Mouse (Mus musculus) olfactory bulb, adult 2 months (tissue): ENCODE measurements around the gene H3f3b.
"Not testable (repeated sequence)": the region's sequence is repeated elsewhere in the genome, so short reads cannot be mapped to it uniquely, and the experiment has no call there.

ENCODE experiments used
- CTCF ChIP-seq: fragments of 200-500 bp; IDR thresholded peaks from 2 replicates; pipeline ENCODE4 v1.5.1; 2012; ENCODE audit warnings: low read depth, mild to moderate bottlenecking, low read length, moderate library complexity; ENCODE audit not compliant: insufficient read depth
- POLR2A ChIP-seq: fragments of 200-500 bp; IDR thresholded peaks from 2 replicates; pipeline ENCODE4 v1.6.1; 2012; ENCODE audit warnings: mild to moderate bottlenecking, low read depth, low read length, moderate library complexity; ENCODE audit not compliant: insufficient read depth

DNA sequence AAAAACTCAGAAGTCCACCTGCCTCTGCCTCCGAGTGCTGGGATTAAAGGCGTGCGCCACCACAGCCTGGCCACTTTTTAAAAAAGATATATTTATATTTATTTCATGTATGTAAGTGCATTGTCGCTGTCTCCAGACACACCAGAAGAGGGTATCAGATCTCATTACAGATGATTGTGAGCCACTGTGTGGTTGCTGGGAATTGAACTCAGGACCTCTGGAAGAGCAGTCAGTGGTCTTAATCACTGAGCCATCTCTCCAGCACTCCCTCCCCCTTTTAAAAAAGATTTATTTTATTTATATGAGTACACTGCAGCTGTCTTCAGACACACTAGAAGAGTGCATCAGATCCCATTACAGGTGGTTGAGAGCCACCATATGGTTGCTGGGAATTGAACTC is 8.9 kb downstream of the H3f3b start:
- TF ChIP-seq CTCF, POLR2A: not testable (repeated sequence)
